Mouse (Mus musculus): ENCODE results near the gene Ccnl1.

The Ccnl1 gene

GRCm38 (mm10) chr3:65958102-65958839, at the start of gene Ccnl1:
TSS of gene Ccnl1 (minus strand) at chr3:65958249.
- peak; percentile 92 for DNase-seq (ENCODE audit: low spot score)

GRCm38 (mm10) chr3:66004989-66005388, 46.9 kb upstream of the Ccnl1 start:
- no peak for DNase-seq (ENCODE audit: low spot score)

GRCm38 (mm10) chr3:66004220-66004951, 46.3 kb upstream of the Ccnl1 start:
- no peak for DNase-seq (ENCODE audit: low spot score)

DNA sequence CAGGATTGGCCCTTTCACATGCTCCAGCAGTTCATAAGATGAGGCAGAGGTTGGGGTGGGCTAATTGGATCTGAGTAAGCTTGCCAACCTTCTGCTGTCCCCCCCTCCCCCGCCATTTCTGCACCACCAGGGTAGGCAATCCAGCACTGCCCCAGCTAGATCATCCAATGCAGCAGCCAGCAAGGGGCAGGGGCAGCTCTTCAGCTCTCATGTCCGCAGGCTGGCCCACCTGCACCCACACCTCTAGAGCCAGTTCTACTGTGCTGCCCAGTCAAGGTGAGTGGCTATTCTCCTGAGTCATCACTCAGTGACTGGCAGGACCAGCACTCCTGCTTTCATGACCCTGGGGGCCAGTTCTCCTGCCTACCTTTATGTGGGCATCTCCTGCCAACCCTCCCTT, 42.4 kb upstream of the Ccnl1 start:
- DNase-seq (ENCODE audit: low spot score): no peak

- no peak for DNase-seq (ENCODE audit: low spot score)
These were observed 39.4 kb upstream of the Ccnl1 start for GRCm38 (mm10) chr3:65997360-65998008.

DNA sequence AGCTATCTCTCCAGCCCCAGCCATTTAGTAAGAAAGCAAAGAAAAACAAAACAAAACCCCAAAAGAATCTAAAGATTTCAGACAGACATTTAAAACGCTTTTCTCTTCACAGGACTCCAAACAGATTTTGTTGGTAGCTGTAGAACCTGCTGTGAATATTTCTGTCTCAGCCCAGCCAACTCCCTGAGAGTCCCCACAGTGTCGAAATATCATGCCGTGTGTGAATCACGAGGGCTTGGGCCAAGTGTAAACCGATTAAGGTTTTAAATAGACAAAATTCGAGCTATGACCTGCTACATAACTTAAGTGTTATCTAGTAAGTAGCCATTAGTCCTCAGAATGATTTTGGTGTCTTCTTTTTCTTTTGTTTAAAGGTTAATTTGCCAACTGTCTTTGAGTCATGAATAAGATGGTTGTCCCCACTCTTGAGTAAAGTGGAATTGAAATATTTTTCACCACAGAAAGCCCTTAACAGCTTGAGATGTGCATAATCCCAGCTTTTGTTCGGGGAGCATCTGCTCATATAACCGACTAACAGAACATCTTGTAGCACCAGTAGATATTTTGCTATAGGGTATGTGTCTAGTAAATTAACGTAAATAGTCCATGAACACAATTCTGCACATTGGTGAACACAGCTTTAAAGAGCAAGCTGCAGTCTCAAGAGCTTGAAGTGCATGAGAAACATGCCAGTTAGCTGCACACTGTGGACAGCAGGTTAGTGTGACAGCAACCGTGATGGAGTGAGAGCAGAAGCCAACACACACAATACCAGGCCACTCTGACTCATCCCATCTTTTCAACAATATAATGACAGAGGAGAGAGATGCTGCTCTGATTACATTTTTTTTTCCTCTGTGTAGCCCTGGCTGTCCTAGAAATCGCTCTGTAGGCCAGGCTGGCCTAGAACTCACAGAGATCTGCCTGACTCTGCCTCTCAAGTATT, 34.6 kb upstream of the Ccnl1 start:
- no peak for DNase-seq (ENCODE audit: low spot score)

- no peak for DNase-seq (ENCODE audit: low spot score)
These were observed 33.1 kb upstream of the Ccnl1 start for GRCm38 (mm10) chr3:65990957-65991646.

DNA sequence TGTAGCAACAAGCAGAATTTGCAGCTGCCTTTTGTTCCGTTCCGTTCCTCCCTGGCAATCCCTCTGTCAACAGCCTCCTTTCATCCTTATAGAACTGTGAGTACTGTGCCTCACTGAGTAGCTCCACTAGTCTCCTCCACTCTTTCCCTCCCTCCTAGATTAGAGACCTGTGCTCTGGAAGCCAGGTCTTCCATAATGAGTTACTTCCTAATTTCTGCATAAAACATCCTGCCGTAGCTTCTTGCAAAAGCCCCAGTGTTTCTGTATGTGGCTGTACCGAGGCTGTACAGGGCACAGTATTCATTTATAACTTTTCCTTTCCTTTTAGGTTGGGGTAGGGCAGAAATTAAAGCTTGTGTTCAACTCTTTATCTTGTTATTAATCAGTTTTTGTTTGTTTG, 32.5 kb upstream of the Ccnl1 start:
- DNase-seq (ENCODE audit: low spot score): no peak

DNA sequence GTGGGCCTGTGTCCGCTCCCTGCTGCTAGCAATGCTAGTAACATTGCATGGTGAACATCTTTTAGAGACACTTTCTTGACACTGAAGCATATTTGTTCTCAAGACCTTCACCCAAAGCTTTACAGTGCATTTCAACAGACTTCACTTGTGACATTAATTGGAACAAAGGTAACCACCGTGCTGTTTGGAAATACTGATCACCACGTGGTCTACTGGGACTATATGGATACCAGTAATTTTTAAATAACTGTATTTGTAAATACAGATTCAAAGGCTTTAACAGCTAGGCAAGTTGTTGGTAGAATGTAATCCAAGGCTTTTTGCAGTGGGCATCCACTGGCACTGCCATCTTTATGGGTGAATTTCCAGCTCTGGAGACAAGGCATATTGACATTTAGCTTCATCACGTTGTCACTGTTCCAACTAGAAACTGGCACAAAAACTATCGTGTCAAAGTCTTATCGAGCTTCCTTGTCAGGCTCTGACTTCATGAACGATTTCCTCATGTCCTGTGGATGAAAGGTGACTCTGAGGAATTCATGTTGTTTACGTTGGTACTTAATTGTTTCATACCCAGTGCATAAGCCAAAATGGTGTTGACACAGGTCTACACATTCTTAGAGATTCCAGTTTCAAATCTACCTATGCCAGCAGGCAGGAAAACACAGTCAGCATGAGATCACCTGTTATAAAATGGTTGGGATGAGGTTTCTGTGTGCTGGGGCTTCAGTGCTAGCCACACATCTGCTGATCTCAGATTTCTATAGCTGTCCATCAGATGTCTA, 30.9 kb upstream of the Ccnl1 start:
- no peak for DNase-seq (ENCODE audit: low spot score)

GRCm38 (mm10) chr3:65976296-65976695, 18.2 kb upstream of the Ccnl1 start:
- DNase-seq (ENCODE audit: low spot score): no peak

DNA sequence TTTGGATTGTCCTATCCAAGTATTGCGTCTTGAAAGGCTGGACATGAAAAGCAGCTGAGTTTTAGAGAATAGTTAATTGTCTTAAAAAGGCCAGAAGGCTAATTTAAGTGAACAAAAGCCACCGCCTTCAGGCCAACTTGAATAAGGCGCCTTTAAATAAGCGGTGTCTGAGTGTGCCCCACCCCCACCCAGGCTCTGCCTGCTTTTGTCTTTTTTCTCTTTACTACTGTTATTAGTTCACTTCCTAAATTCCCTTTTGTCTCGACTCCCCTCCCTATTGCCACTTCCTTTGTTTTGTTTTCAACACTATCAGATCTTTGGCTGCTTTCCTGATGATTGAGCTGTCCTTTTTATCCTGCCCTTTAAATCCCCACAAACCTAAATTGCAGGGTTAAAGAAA, 17.3 kb upstream of the Ccnl1 start:
- no peak for DNase-seq (ENCODE audit: low spot score)

- peak; percentile 96 for DNase-seq (ENCODE audit: low spot score)
These were observed 16.4 kb upstream of the Ccnl1 start for GRCm38 (mm10) chr3:65974232-65975058.

GRCm38 (mm10) chr3:65973501-65974231, 15.6 kb upstream of the Ccnl1 start:
- no peak for DNase-seq (ENCODE audit: low spot score)

- no peak for DNase-seq (ENCODE audit: low spot score)
These were observed 11.1 kb upstream of the Ccnl1 start for GRCm38 (mm10) chr3:65969196-65969595.

- DNase-seq (ENCODE audit: low spot score): no peak
These were observed 8.3 kb upstream of the Ccnl1 start for GRCm38 (mm10) chr3:65966360-65966759.

DNA sequence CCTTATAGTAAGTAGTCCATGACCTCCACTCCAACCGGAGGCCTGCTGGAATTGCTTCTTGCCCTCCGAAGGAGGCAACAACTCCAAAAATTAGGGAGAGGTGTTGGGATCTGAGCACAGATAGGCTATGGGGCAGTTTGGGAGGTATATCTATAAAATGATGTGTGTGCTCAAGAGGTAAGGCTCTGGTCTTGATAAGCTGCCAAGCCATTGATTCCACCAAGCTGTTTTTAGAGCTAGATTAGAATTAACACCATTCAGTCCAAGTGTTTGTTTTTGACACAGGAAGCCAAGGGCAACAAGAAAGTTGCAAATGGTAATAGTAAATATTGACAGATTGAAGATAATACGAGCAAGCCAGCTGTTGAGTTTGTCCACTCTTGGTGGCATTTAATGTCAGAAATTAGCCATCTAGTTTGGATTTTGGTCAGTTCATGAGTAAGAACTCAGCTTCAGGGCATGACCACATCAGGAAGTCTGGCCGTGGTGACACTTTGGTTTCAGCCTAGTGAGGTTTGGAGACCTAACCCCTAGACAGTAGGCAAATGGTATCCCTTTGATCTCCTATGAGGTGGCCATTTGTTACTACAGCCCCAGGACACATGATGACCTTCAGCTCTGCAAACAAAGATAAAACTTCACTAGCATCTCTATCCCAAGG, 4.4 kb upstream of the Ccnl1 start:
- DNase-seq (ENCODE audit: low spot score): no peak

DNA sequence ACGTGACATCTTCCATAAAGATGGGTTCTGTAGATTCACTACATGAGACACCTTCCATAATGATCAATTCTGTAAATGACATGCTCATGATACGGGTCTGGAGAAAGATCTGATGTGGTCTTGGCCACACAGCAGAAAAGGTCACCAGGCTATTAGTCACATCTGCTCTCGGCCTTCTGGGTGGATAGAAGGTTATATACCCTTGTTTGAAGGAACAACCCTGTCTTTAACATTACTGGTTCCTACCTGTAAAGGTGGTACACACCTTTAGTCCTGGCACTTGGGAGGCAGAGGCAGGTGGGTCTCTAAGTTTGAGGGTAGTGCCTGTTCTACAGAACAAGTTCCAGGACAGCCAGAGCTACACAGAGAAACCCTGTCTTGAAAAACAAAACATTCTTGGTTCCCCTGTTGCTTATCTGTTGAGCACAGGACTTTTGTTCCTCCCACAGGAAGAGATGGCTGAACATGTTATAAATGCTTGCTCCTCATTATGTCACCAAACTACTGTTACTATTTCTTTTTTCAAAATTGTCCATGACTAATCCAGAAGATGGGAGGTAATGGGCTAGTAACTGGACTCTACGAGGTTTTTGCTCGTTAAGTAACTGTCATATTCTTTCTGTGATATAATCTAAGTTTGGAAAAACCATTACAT, 2.4 kb upstream of the Ccnl1 start:
- no peak for DNase-seq (ENCODE audit: low spot score)
